Mouse (Mus musculus): ENCODE data around the gene AI593442. TPM values are rescaled to one million over a fixed set of nuclear protein-coding genes. Genes with fewer than 3 reads are reported as not detected.

Gene AI593442
- polyA plus RNA-seq, 1 experiment from 2014 or later = 0.57 TPM

GRCm38 (mm10) chr9:52644626-52645025 is 35.0 kb downstream of the AI593442 start:
- no peak overlapping the region for H3K27ac ChIP-seq (replicated peaks)
- no peak overlapping the region for H3K9ac ChIP-seq (ENCODE audit: low read length)
- H3K4me1 ChIP-seq (replicated peaks; ENCODE audit: control insufficient read depth, insufficient read depth) = no peaks in the 10 kb centered on the region
- ATAC-seq (ENCODE audit: low FRiP score, low TSS enrichment) (no peak), DNase-seq (ENCODE audit: low spot score) (no peak)
- WGBS = 55% methylated on average over 4 of the region's 4 CpGs
- H3K4me3 ChIP-seq (ENCODE audit: low read depth, low read length) = no peak overlapping the region
- no peaks in the 10 kb centered on the region for H3K36me3 ChIP-seq (ENCODE audit: control insufficient read depth, insufficient read depth, low read length)
- H3K27me3 ChIP-seq (ENCODE audit: control insufficient read depth, insufficient read depth, low read length) = no peaks in the 10 kb centered on the region
- H3K4me2 ChIP-seq (replicated peaks; ENCODE audit: low read depth) = no peak overlapping the region
- H3K9me3 ChIP-seq (ENCODE audit: control insufficient read depth, low read length) = no peaks in the 10 kb centered on the region
- TF ChIP-seq EP300 (optimal IDR thresholded peaks at IDR 0.05) (no peak), CTCF (IDR thresholded peaks at IDR 0.05; ENCODE audit: low read depth) (no peak)

GRCm38 (mm10) chr9:52644156-52644555 is 35.4 kb downstream of the AI593442 start:
- Histone ChIP-seq H3K36me3 (ENCODE audit: control insufficient read depth, insufficient read depth, low read length) (no peaks in the 10 kb centered on the region), H3K4me1 (replicated peaks; ENCODE audit: control insufficient read depth, insufficient read depth) (no peaks in the 10 kb centered on the region), H3K9me3 (ENCODE audit: control insufficient read depth, low read length) (no peaks in the 10 kb centered on the region), H3K27me3 (ENCODE audit: control insufficient read depth, insufficient read depth, low read length) (no peaks in the 10 kb centered on the region), H3K4me3 (ENCODE audit: low read depth, low read length) (no peak overlapping the region), H3K9ac (ENCODE audit: low read length) (no peak overlapping the region), H3K4me2 (replicated peaks; ENCODE audit: low read depth) (no peak overlapping the region), H3K27ac (replicated peaks) (no peak overlapping the region)
- DNase-seq (ENCODE audit: low spot score) = no peak
- ATAC-seq (ENCODE audit: low FRiP score, low TSS enrichment) = no peak
- 78% methylated on average over 4 of the region's 4 CpGs for WGBS
- TF ChIP-seq EP300 (optimal IDR thresholded peaks at IDR 0.05) (no peak), CTCF (IDR thresholded peaks at IDR 0.05; ENCODE audit: low read depth) (no peak)

GRCm38 (mm10) chr9:52635991-52636390 is 43.6 kb downstream of the AI593442 start:
- H3K4me1 ChIP-seq (replicated peaks; ENCODE audit: control insufficient read depth, insufficient read depth) = no peaks in the 10 kb centered on the region
- H3K4me3 ChIP-seq (ENCODE audit: low read depth, low read length) = no peak overlapping the region
- H3K27ac ChIP-seq (replicated peaks) = no peak overlapping the region
- TF ChIP-seq EP300 (optimal IDR thresholded peaks at IDR 0.05) = no peak
- no peak for TF ChIP-seq CTCF (IDR thresholded peaks at IDR 0.05; ENCODE audit: low read depth)
- H3K27me3 ChIP-seq (ENCODE audit: control insufficient read depth, insufficient read depth, low read length) = no peaks in the 10 kb centered on the region
- no peaks in the 10 kb centered on the region for H3K9me3 ChIP-seq (ENCODE audit: control insufficient read depth, low read length)
- no peaks in the 10 kb centered on the region for H3K36me3 ChIP-seq (ENCODE audit: control insufficient read depth, insufficient read depth, low read length)
- no peak overlapping the region for H3K9ac ChIP-seq (ENCODE audit: low read length)
- ATAC-seq (ENCODE audit: low FRiP score, low TSS enrichment) (no peak), DNase-seq (ENCODE audit: low spot score) (no peak)
- 58% methylated on average over 2 of the region's 2 CpGs for WGBS
- H3K4me2 ChIP-seq (replicated peaks; ENCODE audit: low read depth) = no peak overlapping the region

GRCm38 (mm10) chr9:52623926-52624325 is 55.7 kb downstream of the AI593442 start:
- Histone ChIP-seq H3K9me3 (ENCODE audit: control insufficient read depth, low read length) (no peaks in the 10 kb centered on the region), H3K4me3 (ENCODE audit: low read depth, low read length) (no peak overlapping the region), H3K4me2 (replicated peaks; ENCODE audit: low read depth) (no peak overlapping the region), H3K36me3 (ENCODE audit: control insufficient read depth, insufficient read depth, low read length) (no peaks in the 10 kb centered on the region), H3K9ac (ENCODE audit: low read length) (no peak overlapping the region), H3K4me1 (replicated peaks; ENCODE audit: control insufficient read depth, insufficient read depth) (no peaks in the 10 kb centered on the region), H3K27me3 (ENCODE audit: control insufficient read depth, insufficient read depth, low read length) (no peaks in the 10 kb centered on the region), H3K27ac (replicated peaks) (no peak overlapping the region)
- 66% methylated on average over 4 of the region's 4 CpGs for WGBS
- ATAC-seq (ENCODE audit: low FRiP score, low TSS enrichment) = no peak
- DNase-seq (ENCODE audit: low spot score) = no peak
- no peak for TF ChIP-seq CTCF (IDR thresholded peaks at IDR 0.05; ENCODE audit: low read depth)
- no peak for TF ChIP-seq EP300 (optimal IDR thresholded peaks at IDR 0.05)
